Mouse (Mus musculus): ENCODE measurements around the gene Akt2.

GRCm38 (mm10) chr7:27552070-27552469 lies 39.3 kb upstream of the Akt2 start:
- TF ChIP-seq CTCF (IDR thresholded peaks at IDR 0.05; ENCODE audit: insufficient read depth, low read depth, low read length) (no peak), POLR2A (IDR thresholded peaks at IDR 0.05; ENCODE audit: insufficient read depth, low read depth, low read length) (no peak)

All from olfactory bulb, adult 2 months (tissue).